Mouse (Mus musculus) CH12.LX (cell line): ENCODE results near the gene Igsf8. TPM values are rescaled to one million over a fixed set of nuclear protein-coding genes. Genes with fewer than 3 reads are reported as not detected.

Experiments used
- DNase-seq: peaks from one replicate; pipeline ENCODE4 v3.0.0-alpha.2; 2013; ENCODE audit errors: extremely low read depth
- H3K27ac ChIP-seq: 2 replicates; pipeline ENCODE4 v1.5.1; 2012; ENCODE audit warnings: low read depth, mild to moderate bottlenecking, control low read depth, moderate library complexity; ENCODE audit not compliant: insufficient read depth
- H3K27me3 ChIP-seq: replicated peaks from 2 replicates; pipeline ENCODE3; 2012; ENCODE audit warnings: inconsistent platforms
- H3K36me3 ChIP-seq, 2 experiments: replicated peaks in 1 of 2; 2 replicates each; pipeline versions ENCODE3 to v1.6.1; 2012; ENCODE audit warnings: inconsistent platforms in 1 of 2, low read length in 1 of 2, mild to moderate bottlenecking in 1 of 2, mixed read lengths in 1 of 2, moderate library complexity in 1 of 2; ENCODE audit not compliant: control insufficient read depth in 1 of 2, insufficient read depth in 1 of 2
- H3K4me1 ChIP-seq, 2 experiments: 2 replicates each; pipeline ENCODE4 v1.6.1; 2012; ENCODE audit warnings: inconsistent platforms in 1 of 2, moderate library complexity in 1 of 2; ENCODE audit not compliant: insufficient read depth in 2 of 2, control insufficient read depth in 1 of 2
- H3K4me2 ChIP-seq: 2 replicates; pipeline ENCODE4 v1.6.1; 2012; ENCODE audit warnings: low read depth, mild to moderate bottlenecking, control low read depth; ENCODE audit not compliant: poor library complexity, insufficient read depth, severe bottlenecking
- H3K4me3 ChIP-seq, 3 experiments: fragments of 150-350 bp in 1 of 3; sonication (generic) in 1 of 3; replicated peaks in 1 of 3; 2 replicates each; pipeline versions ENCODE3 to v1.5.1; 2011 to 2012; ENCODE audit warnings: low read depth in 2 of 3, low read length in 2 of 3, mild to moderate bottlenecking in 2 of 3, moderate library complexity in 2 of 3, control low read depth in 1 of 3, improper control_type of control experiment in 1 of 3, inconsistent platforms in 1 of 3, mixed read lengths in 1 of 3; ENCODE audit not compliant: poor library complexity in 1 of 3
- H3K79me2 ChIP-seq: replicated peaks from 2 replicates; pipeline ENCODE4 v1.6.1; 2012; ENCODE audit warnings: mild to moderate bottlenecking, moderate library complexity; ENCODE audit not compliant: control insufficient read depth, poor library complexity, insufficient read depth, severe bottlenecking; ENCODE audit errors: extremely low read depth
- H3K9ac ChIP-seq: 2 replicates; pipeline ENCODE4 v1.6.1; 2012; ENCODE audit warnings: low read depth, mild to moderate bottlenecking, control low read depth, moderate library complexity; ENCODE audit not compliant: insufficient read depth
- H3K9me3 ChIP-seq: replicated peaks from 2 replicates; pipeline ENCODE3; 2012; ENCODE audit warnings: low read length, inconsistent platforms, mixed read lengths
- CHD2 ChIP-seq: IDR thresholded peaks from 2 replicates; pipeline ENCODE4 v1.6.1; 2011; ENCODE audit warnings: low read length, improper control_type of control experiment
- E2F4 ChIP-seq: IDR thresholded peaks from 2 replicates; pipeline ENCODE4 v1.6.1; 2011; ENCODE audit warnings: low read depth, low read length, improper control_type of control experiment; ENCODE audit not compliant: insufficient replicate concordance
- ELF1 ChIP-seq: IDR thresholded peaks from 2 replicates; pipeline ENCODE4 v1.6.1; 2014; ENCODE audit warnings: low read depth, mild to moderate bottlenecking, inconsistent platforms, low read length, improper control_type of control experiment
- ETS1 ChIP-seq: conservative IDR thresholded peaks from 2 replicates; pipeline ENCODE4 v1.6.1; 2012; ENCODE audit warnings: low read depth, mild to moderate bottlenecking, inconsistent platforms, low read length, improper control_type of control experiment, moderate library complexity
- GABPA ChIP-seq: IDR thresholded peaks from 2 replicates; pipeline ENCODE4 v1.6.1; 2012; ENCODE audit warnings: low read depth, low read length, improper control_type of control experiment, inconsistent platforms; ENCODE audit not compliant: insufficient replicate concordance
- HCFC1 ChIP-seq: IDR thresholded peaks from 2 replicates; pipeline ENCODE4 v1.6.1; 2012; ENCODE audit warnings: low read depth, mild to moderate bottlenecking, inconsistent platforms, low read length, improper control_type of control experiment
- IRF4 ChIP-seq: IDR thresholded peaks from 2 replicates; pipeline ENCODE4 v1.6.1; 2014; ENCODE audit warnings: low read depth, mild to moderate bottlenecking, inconsistent platforms, low read length, improper control_type of control experiment
- JUN ChIP-seq: IDR thresholded peaks from 2 replicates; pipeline ENCODE4 v1.6.1; 2011; ENCODE audit warnings: low read depth, mild to moderate bottlenecking, low read length, improper control_type of control experiment, moderate library complexity; ENCODE audit not compliant: insufficient read depth
- JUND ChIP-seq: conservative IDR thresholded peaks from 2 replicates; pipeline ENCODE4 v1.6.1; 2011; ENCODE audit warnings: low read depth, low read length, improper control_type of control experiment
- MAFK ChIP-seq: IDR thresholded peaks from 2 replicates; pipeline ENCODE4 v1.6.1; 2011; ENCODE audit warnings: low read length, improper control_type of control experiment; ENCODE audit not compliant: insufficient replicate concordance
- MAZ ChIP-seq: IDR thresholded peaks from 2 replicates; pipeline ENCODE4 v1.6.1; 2012; ENCODE audit warnings: low read depth, mild to moderate bottlenecking, inconsistent platforms, low read length, improper control_type of control experiment, moderate library complexity
- MEF2A ChIP-seq: IDR thresholded peaks from 2 replicates; pipeline ENCODE4 v1.6.1; 2014; ENCODE audit warnings: low read depth, mild to moderate bottlenecking, inconsistent platforms, low read length, improper control_type of control experiment, borderline replicate concordance
- MXI1 ChIP-seq: IDR thresholded peaks from 2 replicates; pipeline ENCODE4 v1.6.1; 2011; ENCODE audit warnings: mild to moderate bottlenecking, low read depth, low read length, improper control_type of control experiment
- PAX5 ChIP-seq: IDR thresholded peaks from 2 replicates; pipeline ENCODE4 v1.6.1; 2012; ENCODE audit warnings: low read length, inconsistent platforms, mixed read lengths
- POLR2A ChIP-seq: IDR thresholded peaks from 2 replicates; pipeline ENCODE4 v1.6.1; 2011; ENCODE audit warnings: low read depth, mild to moderate bottlenecking, improper control_type of control experiment, low read length
- POLR2AphosphoS2 ChIP-seq: IDR thresholded peaks from 2 replicates; pipeline ENCODE4 v1.6.1; 2011; ENCODE audit warnings: low read depth, low read length, improper control_type of control experiment
- RAD21 ChIP-seq: IDR thresholded peaks from 2 replicates; pipeline ENCODE4 v1.6.1; 2011; ENCODE audit warnings: low read depth, mild to moderate bottlenecking, low read length, improper control_type of control experiment, moderate library complexity
- SIN3A ChIP-seq: IDR thresholded peaks from 2 replicates; pipeline ENCODE4 v1.6.1; 2012; ENCODE audit warnings: low read length, improper control_type of control experiment, inconsistent platforms
- SMC3 ChIP-seq: IDR thresholded peaks from 2 replicates; pipeline ENCODE4 v1.6.1; 2011; ENCODE audit warnings: low read depth, low read length, improper control_type of control experiment
- USF2 ChIP-seq: conservative IDR thresholded peaks from 2 replicates; pipeline ENCODE4 v1.6.1; 2011; ENCODE audit warnings: low read depth, low read length, improper control_type of control experiment
- ZKSCAN1 ChIP-seq: IDR thresholded peaks from 2 replicates; pipeline ENCODE4 v1.6.1; 2012; ENCODE audit warnings: low read depth, inconsistent platforms, low read length, improper control_type of control experiment, borderline replicate concordance
- ZMIZ1 ChIP-seq: IDR thresholded peaks from 2 replicates; pipeline ENCODE4 v1.6.1; 2012; ENCODE audit warnings: low read depth, mild to moderate bottlenecking, inconsistent platforms, low read length, improper control_type of control experiment
- dilution Hi-C: fragments of 300-500 bp; cut with MboI; formaldehyde crosslinking; loops from 2 replicates; pipeline ENCODE4 v1.14.3; 2020; ENCODE audit warnings: low sequenced_read_pairs; ENCODE audit not compliant: extremely low pct_unique_long_range_greater_than_20kb, extremely low pct_ligation_motif_present
- in situ Hi-C: fragments of 300-500 bp; cut with MboI; formaldehyde crosslinking; loops from 3 replicates; pipeline ENCODE4 v1.14.3; 2019; ENCODE audit warnings: low sequenced_read_pairs, low pct_ligation_motif_present, low pct_unique_long_range_greater_than_20kb, mixed read lengths
- polyA plus RNA-seq: library from polyadenylated mRNA; unstranded; fragments of >175 nt; gene quantifications from 2 replicates; pipeline ENCODE4 v1.2.1, GENCODE M21; 2012; ENCODE audit warnings: low read depth; ENCODE audit not compliant: insufficient read length
- total RNA-seq, 2 experiments: library from RNA; depleted of rRNA; stranded (reverse); fragments of 300-350 nt in 1 of 2; fragments of >200 nt in 1 of 2; gene quantifications; 2 replicates each; pipeline ENCODE4 v1.2.3; 2012 to 2014

Igsf8 gene
- total and polyA plus RNA-seq, 3 experiments = 7.4 to 37.0 (median 25.9) TPM

- no peak overlapping the region for H3K4me2 ChIP-seq
- in situ Hi-C loops = no loop called here
- H3K4me1 ChIP-seq = peaks cover 8 to 11% of the 10 kb centered on the region in 2 experiments
- no peaks in the 10 kb centered on the region for H3K79me2 ChIP-seq
- H3K4me3 ChIP-seq = no peak overlapping the region
- H3K36me3 ChIP-seq = no peaks in the 10 kb centered on the region
- no peak for DNase-seq
- no peaks in the 10 kb centered on the region for H3K9me3 ChIP-seq
- H3K27me3 ChIP-seq = peaks cover 49% of the 10 kb centered on the region
- TF ChIP-seq USF2 = no peak
- no peak for TF ChIP-seq POLR2AphosphoS2
- no peak for TF ChIP-seq SIN3A
- no peak for TF ChIP-seq ETS1
- TF ChIP-seq ELF1 = no peak
- TF ChIP-seq E2F4 = no peak
- no peak for TF ChIP-seq CHD2
- no peak for TF ChIP-seq JUN
- no peak for TF ChIP-seq ZMIZ1
- no peak for TF ChIP-seq IRF4
- TF ChIP-seq ZKSCAN1 = no peak
- H3K27ac ChIP-seq = no peak overlapping the region
- dilution Hi-C loops = no loop called here
- H3K9ac ChIP-seq = no peak overlapping the region
These were observed 32.0 kb downstream of the Igsf8 start for GRCm38 (mm10) chr1:172293449-172293848.

DNA sequence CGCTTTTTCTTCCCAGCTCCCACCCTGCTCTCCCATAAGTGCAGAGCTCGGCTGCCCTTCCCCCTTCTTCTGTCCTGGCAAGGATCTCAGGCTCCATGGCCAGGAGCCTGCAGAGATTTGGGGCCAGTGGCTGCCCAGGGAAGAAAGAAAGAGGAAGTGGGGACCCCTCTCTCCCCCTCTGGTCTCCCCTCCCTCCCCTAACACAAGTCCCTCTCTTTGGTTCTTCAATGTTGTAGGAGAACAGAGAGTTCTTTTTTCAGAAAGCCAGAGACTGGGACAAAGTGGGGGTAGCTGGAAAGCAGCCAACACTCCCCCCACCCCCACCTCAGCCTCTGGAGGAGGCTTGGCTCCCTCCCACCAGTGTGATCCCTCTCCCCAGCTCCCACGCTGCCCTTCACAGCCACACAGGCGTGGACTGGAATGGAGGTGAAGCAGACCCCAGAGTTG, 34.3 kb downstream of the Igsf8 start:
- no peaks in the 10 kb centered on the region for H3K9me3 ChIP-seq
- H3K9ac ChIP-seq = no peak overlapping the region
- peaks cover 55% of the 10 kb centered on the region for H3K27me3 ChIP-seq
- in situ Hi-C loops = no loop called here
- H3K4me1 ChIP-seq = no peaks in the 10 kb centered on the region
- H3K4me2 ChIP-seq = no peak overlapping the region
- TF ChIP-seq GABPA = no peak
- TF ChIP-seq POLR2A = no peak
- no peak for TF ChIP-seq MXI1
- no peak for TF ChIP-seq PAX5
- TF ChIP-seq SMC3 = no peak
- TF ChIP-seq MAFK = no peak
- TF ChIP-seq SIN3A = no peak
- no peak for TF ChIP-seq MAZ
- no peak for TF ChIP-seq MEF2A
- no peak for TF ChIP-seq RAD21
- no peak for TF ChIP-seq POLR2AphosphoS2
- no peak for TF ChIP-seq ETS1
- TF ChIP-seq CHD2 = no peak
- no peak for TF ChIP-seq HCFC1
- TF ChIP-seq JUND = no peak
- TF ChIP-seq ZKSCAN1 = no peak
- no peak overlapping the region for H3K4me3 ChIP-seq
- H3K36me3 ChIP-seq = no peaks in the 10 kb centered on the region
- DNase-seq = no peak
- dilution Hi-C loops = no loop called here
- H3K79me2 ChIP-seq = no peaks in the 10 kb centered on the region
- no peak overlapping the region for H3K27ac ChIP-seq
